Mouse (Mus musculus) cerebellum, adult 2 months (tissue): Measurements from ENCODE around the gene Macf1. TPM values are rescaled to one million over a fixed set of nuclear protein-coding genes. Genes with fewer than 3 reads are reported as not detected.
"Not testable (repeated sequence)": the region's sequence is repeated elsewhere in the genome, so short reads cannot be mapped to it uniquely, and the experiment has no call there.

Experiments used
- DNase-seq, 2 experiments: peaks; one replicate each; pipeline ENCODE4 v3.0.0; 2021
- H3K27ac ChIP-seq: fragments of 200-500 bp; 2 replicates; pipeline ENCODE4 v1.5.1; 2012; ENCODE audit warnings: low read length, control low read depth, inconsistent platforms; ENCODE audit not compliant: insufficient read depth
- H3K27me3 ChIP-seq: fragments of 200-500 bp; 2 replicates; pipeline ENCODE4 v1.6.1; 2012; ENCODE audit warnings: inconsistent platforms, mild to moderate bottlenecking, low read length, moderate library complexity; ENCODE audit not compliant: control insufficient read depth, insufficient read depth
- H3K4me1 ChIP-seq: fragments of 200-500 bp; 2 replicates; pipeline ENCODE4 v1.6.1; 2011; ENCODE audit warnings: low read length; ENCODE audit not compliant: control insufficient read depth, insufficient read depth
- H3K4me3 ChIP-seq: fragments of 200-500 bp; replicated peaks from 2 replicates; pipeline ENCODE3; 2011; ENCODE audit warnings: mild to moderate bottlenecking, low read depth, low read length, control low read depth; ENCODE audit not compliant: insufficient read depth
- CTCF ChIP-seq: fragments of 200-500 bp; IDR thresholded peaks from 2 replicates; pipeline ENCODE4 v1.5.1; 2011; ENCODE audit warnings: low read depth, mild to moderate bottlenecking, control low read depth, low read length, moderate library complexity, borderline replicate concordance; ENCODE audit not compliant: insufficient read depth
- POLR2A ChIP-seq: fragments of 200-500 bp; IDR thresholded peaks from 2 replicates; pipeline ENCODE4 v1.6.1; 2011; ENCODE audit warnings: low read length, control low read depth, borderline replicate concordance; ENCODE audit not compliant: insufficient read depth
- WGBS: fragments of 180-500 bp; shearing (Covaris S2); methylation state at CpG from one replicate; pipeline ENCODE4 v1.1.7; 2018; 5-methylcytosine and 5-hydroxymethylcytosine counted together
- polyA plus RNA-seq: library from polyadenylated mRNA; depleted of rRNA; stranded (reverse); fragments of >200 nt; gene quantifications from 2 replicates; pipeline ENCODE4 v1.2.3, GENCODE M21; 2012

Gene Macf1
- polyA plus RNA-seq, 1 experiment = 193 TPM

DNA sequence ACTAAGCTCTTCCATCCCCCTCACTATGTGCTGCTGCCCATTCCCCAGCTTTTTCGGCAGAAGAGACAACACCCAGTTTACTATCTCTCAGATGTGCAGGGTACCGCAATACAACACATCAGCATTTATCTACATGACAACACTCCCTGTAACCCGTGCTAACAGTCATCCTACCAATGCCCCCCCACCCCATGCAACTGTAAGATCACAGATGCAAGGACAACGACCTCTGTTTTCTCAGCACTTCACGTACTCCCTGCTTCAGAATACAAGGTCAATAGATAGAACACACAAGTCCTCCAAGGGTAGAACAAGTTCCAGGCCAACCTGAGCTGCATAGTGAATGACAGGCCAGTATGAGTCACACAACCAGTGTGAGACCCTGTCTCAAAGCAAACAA is 28.9 kb downstream of the Macf1 start:
- Histone ChIP-seq H3K4me3 (no peak overlapping the region), H3K4me1 (peaks cover 4% of the 10 kb centered on the region), H3K27me3 (no peaks in the 10 kb centered on the region), H3K27ac (no peak overlapping the region)
- DNase-seq = no peak
- 92% methylated on average over 5 of the region's 5 CpGs for WGBS
- TF ChIP-seq CTCF (no peak), POLR2A (no peak)

DNA sequence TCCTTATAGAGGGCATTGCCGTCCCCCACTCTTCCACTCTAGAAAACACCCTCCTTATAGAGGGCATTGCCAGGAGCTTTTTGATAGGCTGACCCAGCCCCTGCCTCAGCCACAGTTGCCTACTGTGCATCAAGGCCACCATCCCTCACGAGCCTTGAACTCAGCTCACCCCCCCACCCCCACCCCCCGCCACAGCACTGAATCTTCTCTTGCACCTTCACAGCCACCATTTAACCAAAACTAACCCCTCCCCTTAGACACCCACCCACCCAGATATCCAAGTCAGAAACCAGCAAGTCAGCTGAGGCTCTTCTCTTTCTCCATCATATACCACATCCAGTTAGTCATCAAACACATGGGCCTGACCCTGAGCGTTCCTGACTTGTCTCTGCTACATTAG is 29.6 kb downstream of the Macf1 start:
- Histone ChIP-seq H3K4me1 (peaks cover 4% of the 10 kb centered on the region), H3K27me3 (no peaks in the 10 kb centered on the region), H3K27ac (no peak overlapping the region), H3K4me3 (no peak overlapping the region)
- DNase-seq = no peak
- no peak for TF ChIP-seq CTCF
- TF ChIP-seq POLR2A = no peak
- WGBS = 93% methylated on average over 4 of the region's 4 CpGs

DNA sequence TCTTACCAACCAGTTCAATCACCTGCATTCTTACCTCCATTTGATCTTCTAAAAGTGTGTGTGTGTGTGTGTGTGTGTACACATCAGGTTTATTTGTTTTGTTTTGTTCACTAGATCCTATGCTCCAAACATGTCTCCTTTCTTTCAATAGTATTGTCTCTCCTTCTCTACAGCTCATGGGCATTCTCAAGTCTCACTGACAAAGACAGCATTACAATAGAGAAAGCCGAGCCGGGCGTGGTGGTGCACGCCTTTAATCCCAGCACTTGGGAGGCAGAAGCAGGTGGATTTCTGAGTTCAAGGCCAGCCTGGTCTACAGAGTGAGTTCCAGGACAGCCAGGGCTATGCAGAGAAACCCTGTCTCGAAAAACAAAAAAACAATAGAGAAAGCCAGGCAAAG is 30.7 kb downstream of the Macf1 start:
- not testable (repeated sequence) for H3K27ac ChIP-seq, H3K4me3 ChIP-seq, H3K4me1 ChIP-seq, H3K27me3 ChIP-seq, DNase-seq
- WGBS = 94% methylated on average over 5 of the region's 5 CpGs

DNA sequence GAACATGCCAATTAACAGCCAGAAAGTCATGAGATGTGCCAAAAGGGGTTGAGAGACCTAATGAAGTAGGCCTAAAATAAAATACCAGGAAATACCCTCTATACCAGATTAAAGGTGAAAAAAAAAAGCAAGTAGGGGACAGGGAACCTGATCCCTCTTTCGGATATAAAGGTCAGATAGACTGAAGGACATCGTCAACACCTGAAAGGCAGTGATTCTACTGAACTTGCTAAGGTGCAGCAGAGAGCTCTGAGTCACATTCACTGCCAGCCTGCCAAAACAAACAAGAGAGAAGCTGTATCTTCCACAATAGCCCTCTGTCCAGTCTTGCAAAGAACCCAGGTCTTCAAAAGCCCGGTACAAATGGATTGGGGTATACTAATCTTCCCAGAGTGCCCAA is 32.0 kb downstream of the Macf1 start:
- Histone ChIP-seq H3K27me3 (no peaks in the 10 kb centered on the region), H3K27ac (no peak overlapping the region), H3K4me1 (peaks cover 4% of the 10 kb centered on the region), H3K4me3 (no peak overlapping the region)
- TF ChIP-seq CTCF = no peak
- TF ChIP-seq POLR2A = no peak
- no peak for DNase-seq
- WGBS = 47% methylated on average over 3 of the region's 3 CpGs

DNA sequence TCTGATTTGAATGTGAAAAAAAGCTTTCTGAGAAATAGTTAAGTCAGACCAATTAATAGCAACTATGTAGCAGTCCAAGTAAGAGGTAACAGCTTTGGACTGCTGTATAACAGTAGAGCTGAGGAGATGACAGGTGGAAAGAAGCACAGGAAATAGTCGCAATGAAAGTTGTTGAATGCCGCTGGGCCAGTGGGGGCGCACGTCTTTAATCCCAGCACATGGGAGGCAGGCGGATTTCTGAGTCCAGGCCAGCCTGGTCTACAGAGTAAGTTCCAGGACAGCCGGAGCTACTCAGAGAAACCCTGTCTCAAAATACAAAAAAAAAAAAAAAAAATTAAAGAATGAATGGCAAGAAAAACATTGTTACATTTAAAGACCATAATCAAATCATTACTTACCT is 35.0 kb downstream of the Macf1 start:
- no peak overlapping the region for H3K27ac ChIP-seq

DNA sequence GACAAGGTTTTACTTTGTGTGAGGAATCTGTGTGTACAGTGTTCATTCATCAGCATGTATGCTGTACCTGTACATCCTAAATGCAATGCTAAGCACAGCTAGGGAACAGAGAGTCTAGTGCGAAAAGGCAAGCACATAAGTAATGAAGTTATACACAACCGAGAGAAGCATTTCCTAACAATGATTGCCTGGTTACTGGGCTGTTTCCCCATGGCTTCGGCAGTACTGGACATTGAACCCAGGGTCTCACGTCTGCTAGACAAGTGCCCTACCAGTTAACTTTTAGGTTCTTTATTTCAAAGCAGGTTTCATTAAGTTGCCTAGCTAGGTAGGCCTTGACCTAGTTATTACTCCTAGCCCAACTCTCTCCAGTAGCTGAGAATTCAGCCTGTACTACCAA is 36.5 kb downstream of the Macf1 start:
- TF ChIP-seq POLR2A (no peak), CTCF (no peak)
- no peak for DNase-seq
- no peaks in the 10 kb centered on the region for H3K27me3 ChIP-seq
- 93% methylated on average over 4 of the region's 4 CpGs for WGBS
- H3K4me3 ChIP-seq = no peak overlapping the region
- peaks cover 8% of the 10 kb centered on the region for H3K4me1 ChIP-seq
- no peak overlapping the region for H3K27ac ChIP-seq

More for the DNA sequence above, 35.0 kb downstream of the Macf1 start:
- TF ChIP-seq CTCF (no peak), POLR2A (no peak)
- WGBS = 80% methylated on average over 6 of the region's 6 CpGs
- 0 out of 2 replicates have a peak, but pooled peaks cover 2% of the 10 kb centered on the region for H3K4me1 ChIP-seq
- no peaks in the 10 kb centered on the region for H3K27me3 ChIP-seq
- no peak overlapping the region for H3K4me3 ChIP-seq
- DNase-seq = no peak

DNA sequence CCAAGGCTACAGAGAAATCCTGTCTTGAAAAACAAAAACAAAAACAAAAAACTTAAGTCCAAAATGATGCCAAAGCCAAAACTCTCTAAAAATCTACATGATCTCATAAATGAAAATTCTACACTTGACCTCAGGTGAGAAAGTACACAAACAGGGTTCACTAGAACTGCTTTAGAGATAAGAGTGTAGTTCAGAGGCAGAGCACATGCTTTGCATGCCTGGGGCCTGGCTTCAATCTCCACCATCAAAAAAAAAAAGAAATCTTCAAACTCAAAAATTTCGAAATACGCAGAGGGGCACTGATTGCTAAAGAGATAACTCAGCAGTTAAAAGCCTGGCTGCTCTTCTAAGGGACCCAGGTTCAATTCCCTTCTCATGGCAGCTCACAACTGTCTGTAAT is 37.1 kb downstream of the Macf1 start:
- no peak for DNase-seq
- H3K4me3 ChIP-seq = no peak overlapping the region
- H3K4me1 ChIP-seq = peaks cover 8% of the 10 kb centered on the region
- H3K27ac ChIP-seq = no peak overlapping the region
- H3K27me3 ChIP-seq = no peaks in the 10 kb centered on the region
- 88% methylated on average over 2 of the region's 2 CpGs for WGBS
- TF ChIP-seq CTCF (no peak), POLR2A (no peak)

DNA sequence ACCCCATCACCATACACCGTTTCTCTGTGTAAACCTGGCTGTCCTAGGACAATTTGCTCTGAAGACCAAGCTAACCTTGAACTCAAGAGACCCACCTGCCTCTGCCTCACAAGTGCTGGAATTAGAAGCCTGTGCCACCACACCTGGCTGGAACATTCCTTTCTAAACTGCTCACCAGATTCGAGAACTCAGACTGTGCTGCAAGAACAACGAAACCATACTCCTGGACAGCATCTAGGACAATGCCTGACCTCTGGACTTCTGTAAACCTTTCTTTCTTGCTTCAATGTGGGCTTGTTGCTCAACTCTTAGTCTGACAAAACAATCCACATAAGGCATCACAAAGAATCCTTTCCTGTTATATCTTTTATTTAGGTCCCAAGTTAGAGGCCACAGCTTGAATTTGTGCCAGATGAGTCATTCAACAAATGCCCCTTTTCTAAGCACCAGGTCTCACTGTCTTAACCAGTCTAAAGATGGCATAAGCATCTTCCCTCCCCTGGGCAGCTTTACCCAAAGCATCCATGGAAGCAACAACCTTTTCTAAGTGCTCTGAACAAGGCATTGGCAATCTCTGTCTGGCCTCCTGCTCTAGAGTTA is 38.8 kb downstream of the Macf1 start:
- 89% methylated on average over 3 of the region's 3 CpGs for WGBS
- Histone ChIP-seq H3K4me1 (peaks cover 8% of the 10 kb centered on the region), H3K4me3 (no peak overlapping the region), H3K27me3 (no peaks in the 10 kb centered on the region), H3K27ac (peak overlapping the region; percentile 67; the same call in 1 of the 2 replicates)
- DNase-seq = peak in 1 of 2 experiments; percentile 44
- no peak for TF ChIP-seq CTCF
- no peak for TF ChIP-seq POLR2A

DNA sequence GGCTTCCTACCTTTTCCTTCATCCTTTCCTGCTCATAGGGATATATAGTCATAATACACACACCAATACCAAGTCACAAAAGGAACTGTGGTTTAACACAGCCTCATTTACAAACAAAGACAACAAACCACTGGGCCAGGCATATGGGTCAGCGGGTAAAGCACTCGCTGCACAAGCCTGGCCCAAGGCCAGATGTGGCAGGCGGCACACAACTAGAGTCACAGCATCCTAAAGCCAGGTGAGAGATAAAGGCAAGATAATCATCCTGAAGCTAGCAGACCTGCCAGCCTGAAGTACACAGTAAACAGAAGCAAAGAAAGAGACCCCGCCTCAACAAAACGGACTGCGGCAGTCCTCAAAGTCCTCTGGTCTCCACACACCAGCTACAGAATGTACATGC is 40.6 kb downstream of the Macf1 start:
- Histone ChIP-seq H3K4me1 (peaks cover 9% of the 10 kb centered on the region), H3K27ac (peak overlapping the region; percentile 20), H3K4me3 (no peak overlapping the region), H3K27me3 (no peaks in the 10 kb centered on the region)
- WGBS = 44% methylated on average over 6 of the region's 6 CpGs
- DNase-seq = peak; percentile 47 to 58
- TF ChIP-seq POLR2A = no peak
- no peak for TF ChIP-seq CTCF
